Mouse (Mus musculus) bone marrow, adult 2 months (tissue): Measurements from ENCODE around the gene Smad5.

ENCODE experiments used
- CTCF ChIP-seq: fragments of 200-500 bp; IDR thresholded peaks from 2 replicates; pipeline ENCODE4 v1.5.1; 2011; ENCODE audit warnings: low read length, control low read depth; ENCODE audit not compliant: control insufficient read depth, insufficient read depth
- POLR2A ChIP-seq: fragments of 200-500 bp; IDR thresholded peaks from 2 replicates; pipeline ENCODE4 v1.6.1; 2011; ENCODE audit warnings: low read depth, mild to moderate bottlenecking, control low read depth, low read length, borderline replicate concordance; ENCODE audit not compliant: control insufficient read depth

GRCm38 (mm10) chr13:56774304-56774703 is 71.5 kb downstream of the Smad5 start:
- no peak for TF ChIP-seq CTCF
- TF ChIP-seq POLR2A, result no peak
